Mouse (Mus musculus): Measurements from ENCODE around the gene Gm49405. TPM values are rescaled to one million over a fixed set of nuclear protein-coding genes. Genes with fewer than 3 reads are reported as not detected.

The Gm49405 gene
- polyA plus RNA-seq, 1 experiment, result 1.3 TPM

GRCm38 (mm10) chr19:4005971-4006370, 5.5 kb downstream of the Gm49405 start:
- H3K4me1 ChIP-seq (ENCODE audit: control insufficient read depth, insufficient read depth, low read length), result peaks cover 5% of the 10 kb centered on the region
- TF ChIP-seq POLR2A (IDR thresholded peaks at IDR 0.05; ENCODE audit: borderline replicate concordance, low read depth, low read length) (no peak), CTCF (IDR thresholded peaks at IDR 0.05; ENCODE audit: low read depth, low read length) (no peak)
- H3K4me3 ChIP-seq (ENCODE audit: insufficient read depth, low read length), result no peak overlapping the region
- no peak overlapping the region for H3K27ac ChIP-seq (ENCODE audit: insufficient read depth, low read depth, low read length)

GRCm38 (mm10) chr19:4011086-4011485, 10.7 kb downstream of the Gm49405 start:
- no peak for TF ChIP-seq CTCF (IDR thresholded peaks at IDR 0.05; ENCODE audit: low read depth, low read length)
- no peak for TF ChIP-seq POLR2A (IDR thresholded peaks at IDR 0.05; ENCODE audit: borderline replicate concordance, low read depth, low read length)
- Histone ChIP-seq H3K27ac (ENCODE audit: insufficient read depth, low read depth, low read length) (no peak overlapping the region), H3K4me3 (ENCODE audit: insufficient read depth, low read length) (no peak overlapping the region), H3K4me1 (ENCODE audit: control insufficient read depth, insufficient read depth, low read length) (peaks cover 6% of the 10 kb centered on the region)

- H3K27ac ChIP-seq (ENCODE audit: insufficient read depth, low read depth, low read length), result peak within 1 kb of the TSS; percentile 20
These were observed 12.1 kb downstream of the Gm49405 start, which contains the start of gene Ndufv1 for GRCm38 (mm10) chr19:4012432-4013022. TSS of gene Ndufv1 (minus strand) at chr19:4012806.

GRCm38 (mm10) chr19:4013066-4013465, 12.6 kb downstream of the Gm49405 start:
- Histone ChIP-seq H3K4me3 (ENCODE audit: insufficient read depth, low read length) (peak overlapping the region; percentile 31), H3K27ac (ENCODE audit: insufficient read depth, low read depth, low read length) (no peak overlapping the region), H3K4me1 (ENCODE audit: control insufficient read depth, insufficient read depth, low read length) (peaks cover 6% of the 10 kb centered on the region)
- no peak for TF ChIP-seq POLR2A (IDR thresholded peaks at IDR 0.05; ENCODE audit: borderline replicate concordance, low read depth, low read length)
- peak; percentile 24; the same call in 1 of the 2 replicates for TF ChIP-seq CTCF (IDR thresholded peaks at IDR 0.05; ENCODE audit: low read depth, low read length)

More at GRCm38 (mm10) chr19:4012432-4013022, 12.1 kb downstream of the Gm49405 start, which contains the start of gene Ndufv1:
- H3K4me1 ChIP-seq (ENCODE audit: control insufficient read depth, insufficient read depth, low read length), result peaks cover 6% of the 10 kb centered on the region
- peak within 1 kb of the TSS; percentile 91 for H3K4me3 ChIP-seq (ENCODE audit: insufficient read depth, low read length)
- TF ChIP-seq CTCF (IDR thresholded peaks at IDR 0.05; ENCODE audit: low read depth, low read length) (no peak), POLR2A (IDR thresholded peaks at IDR 0.05; ENCODE audit: borderline replicate concordance, low read depth, low read length) (no peak)

GRCm38 (mm10) chr19:4014802-4015201, 14.4 kb downstream of the Gm49405 start:
- H3K4me3 ChIP-seq (ENCODE audit: insufficient read depth, low read length), result no peak overlapping the region
- TF ChIP-seq CTCF (IDR thresholded peaks at IDR 0.05; ENCODE audit: low read depth, low read length) (no peak), POLR2A (IDR thresholded peaks at IDR 0.05; ENCODE audit: borderline replicate concordance, low read depth, low read length) (no peak)
- no peak overlapping the region for H3K27ac ChIP-seq (ENCODE audit: insufficient read depth, low read depth, low read length)
- H3K4me1 ChIP-seq (ENCODE audit: control insufficient read depth, insufficient read depth, low read length), result peaks cover 6% of the 10 kb centered on the region

GRCm38 (mm10) chr19:4015635-4016034, 15.2 kb downstream of the Gm49405 start:
- TF ChIP-seq POLR2A (IDR thresholded peaks at IDR 0.05; ENCODE audit: borderline replicate concordance, low read depth, low read length) (no peak), CTCF (IDR thresholded peaks at IDR 0.05; ENCODE audit: low read depth, low read length) (no peak)
- Histone ChIP-seq H3K27ac (ENCODE audit: insufficient read depth, low read depth, low read length) (no peak overlapping the region), H3K4me3 (ENCODE audit: insufficient read depth, low read length) (no peak overlapping the region), H3K4me1 (ENCODE audit: control insufficient read depth, insufficient read depth, low read length) (peaks cover 6% of the 10 kb centered on the region)

GRCm38 (mm10) chr19:4017921-4018587, 17.6 kb downstream of the Gm49405 start:
- Histone ChIP-seq H3K4me3 (ENCODE audit: insufficient read depth, low read length) (no peak overlapping the region), H3K27ac (ENCODE audit: insufficient read depth, low read depth, low read length) (no peak overlapping the region), H3K4me1 (ENCODE audit: control insufficient read depth, insufficient read depth, low read length) (peaks cover 2% of the 10 kb centered on the region; the same call in 1 of the 2 replicates)
- TF ChIP-seq POLR2A (IDR thresholded peaks at IDR 0.05; ENCODE audit: borderline replicate concordance, low read depth, low read length), result no peak
- no peak for TF ChIP-seq CTCF (IDR thresholded peaks at IDR 0.05; ENCODE audit: low read depth, low read length)

- Histone ChIP-seq H3K4me1 (ENCODE audit: control insufficient read depth, insufficient read depth, low read length) (no peaks in the 10 kb centered on the region), H3K27ac (ENCODE audit: insufficient read depth, low read depth, low read length) (no peak overlapping the region), H3K4me3 (ENCODE audit: insufficient read depth, low read length) (no peak overlapping the region)
- TF ChIP-seq POLR2A (IDR thresholded peaks at IDR 0.05; ENCODE audit: borderline replicate concordance, low read depth, low read length) (no peak), CTCF (IDR thresholded peaks at IDR 0.05; ENCODE audit: low read depth, low read length) (peak; percentile 82)
These were observed 18.5 kb downstream of the Gm49405 start for GRCm38 (mm10) chr19:4018743-4019583.

GRCm38 (mm10) chr19:4023185-4023584, 22.8 kb downstream of the Gm49405 start:
- TF ChIP-seq POLR2A (IDR thresholded peaks at IDR 0.05; ENCODE audit: borderline replicate concordance, low read depth, low read length) (no peak), CTCF (IDR thresholded peaks at IDR 0.05; ENCODE audit: low read depth, low read length) (no peak)
- Histone ChIP-seq H3K4me3 (ENCODE audit: insufficient read depth, low read length) (no peak overlapping the region), H3K4me1 (ENCODE audit: control insufficient read depth, insufficient read depth, low read length) (no peaks in the 10 kb centered on the region), H3K27ac (ENCODE audit: insufficient read depth, low read depth, low read length) (no peak overlapping the region)

All from bone marrow macrophage, adult 2 months (primary cell).